Mouse (Mus musculus) kidney, adult 11 months (tissue): ENCODE results near the gene Sdk1.

Experiments
- DNase-seq: peaks from one replicate; pipeline ENCODE4 v3.0.0; 2022

Sdk1 gene

GRCm38 (mm10) chr5:142024448-142024847, 783.2 kb downstream of the Sdk1 start:
- no peak for DNase-seq

- DNase-seq, result no peak
These were observed 795.2 kb downstream of the Sdk1 start for GRCm38 (mm10) chr5:142036536-142036935.

GRCm38 (mm10) chr5:142039236-142039635, 797.9 kb downstream of the Sdk1 start:
- DNase-seq, result no peak

- no peak for DNase-seq
These were observed 798.7 kb downstream of the Sdk1 start for GRCm38 (mm10) chr5:142039891-142040530.

- DNase-seq, result peak; percentile 12
These were observed 800.0 kb downstream of the Sdk1 start for GRCm38 (mm10) chr5:142041226-142041802.

- DNase-seq, result no peak
These were observed 820.5 kb downstream of the Sdk1 start for GRCm38 (mm10) chr5:142061781-142062180.

- DNase-seq, result no peak
These were observed 830.0 kb downstream of the Sdk1 start for GRCm38 (mm10) chr5:142071322-142071721.

- DNase-seq, result no peak
These were observed 832.6 kb downstream of the Sdk1 start for GRCm38 (mm10) chr5:142073901-142074300.

- peak; percentile 3 for DNase-seq
These were observed 833.5 kb downstream of the Sdk1 start for GRCm38 (mm10) chr5:142074561-142075500.

- DNase-seq, result no peak
These were observed 839.4 kb downstream of the Sdk1 start for GRCm38 (mm10) chr5:142080661-142081060.

- no peak for DNase-seq
These were observed 839.8 kb downstream of the Sdk1 start for GRCm38 (mm10) chr5:142081076-142081475.

- no peak for DNase-seq
These were observed 855.1 kb downstream of the Sdk1 start for GRCm38 (mm10) chr5:142096377-142096841.

- no peak for DNase-seq
These were observed 858.9 kb downstream of the Sdk1 start for GRCm38 (mm10) chr5:142100176-142100575.

GRCm38 (mm10) chr5:142107434-142107833, 866.1 kb downstream of the Sdk1 start:
- no peak for DNase-seq

GRCm38 (mm10) chr5:142111989-142112388, 870.7 kb downstream of the Sdk1 start:
- no peak for DNase-seq

GRCm38 (mm10) chr5:142113210-142114175, 872.2 kb downstream of the Sdk1 start:
- DNase-seq, result no peak

GRCm38 (mm10) chr5:142127779-142128178, 886.5 kb downstream of the Sdk1 start:
- no peak for DNase-seq

GRCm38 (mm10) chr5:142128181-142128611, 886.9 kb downstream of the Sdk1 start:
- DNase-seq, result no peak

GRCm38 (mm10) chr5:142130004-142130403, 888.7 kb downstream of the Sdk1 start:
- no peak for DNase-seq

GRCm38 (mm10) chr5:142139978-142140377, 898.7 kb downstream of the Sdk1 start:
- no peak for DNase-seq

- DNase-seq, result peak; percentile 2
These were observed 908.3 kb downstream of the Sdk1 start for GRCm38 (mm10) chr5:142149594-142149993.

GRCm38 (mm10) chr5:142150756-142151155, 909.5 kb downstream of the Sdk1 start:
- no peak for DNase-seq
